Mouse (Mus musculus): ENCODE measurements at regions not wholly inside any gene's neighbourhood (a gene's known extent, or its start where the extent isn't known, plus 50 kb on each side); places are given as distances from the start of the nearest gene placed in this dataset.

GRCm38 (mm10) chrX:99340223-99340622 lies 130.8 kb downstream of the Pja1 start:
- no peak for DNase-seq (ENCODE audit: low spot score)

- no peak for DNase-seq (ENCODE audit: low spot score)
These were observed 131.8 kb downstream of the Pja1 start for GRCm38 (mm10) chrX:99339081-99339876.

GRCm38 (mm10) chrX:99336616-99337553 lies 134.2 kb downstream of the Pja1 start:
- DNase-seq (ENCODE audit: low spot score) = no peak

GRCm38 (mm10) chrX:99335886-99336589 lies 135.0 kb downstream of the Pja1 start:
- DNase-seq (ENCODE audit: low spot score) = no peak

- DNase-seq (ENCODE audit: low spot score) = no peak
These were observed 138.7 kb downstream of the Pja1 start for GRCm38 (mm10) chrX:99332457-99332770.

- DNase-seq (ENCODE audit: low spot score) = peak; percentile 12
These were observed 139.2 kb downstream of the Pja1 start for GRCm38 (mm10) chrX:99331764-99332456.

- DNase-seq (ENCODE audit: low spot score) = no peak
These were observed 140.7 kb downstream of the Pja1 start for GRCm38 (mm10) chrX:99330386-99330785.

GRCm38 (mm10) chrX:99328576-99328975 lies 142.5 kb downstream of the Pja1 start:
- DNase-seq (ENCODE audit: low spot score) = peak; percentile 17

GRCm38 (mm10) chrX:99326167-99326566 lies 144.9 kb downstream of the Pja1 start:
- DNase-seq (ENCODE audit: low spot score) = peak; percentile 62

GRCm38 (mm10) chrX:99325460-99325859 lies 145.6 kb downstream of the Pja1 start:
- peak; percentile 63 for DNase-seq (ENCODE audit: low spot score)

- peak; percentile 49 for DNase-seq (ENCODE audit: low spot score)
These were observed 146.4 kb downstream of the Pja1 start for GRCm38 (mm10) chrX:99324546-99325170.

GRCm38 (mm10) chrX:99319791-99320190 lies 151.3 kb downstream of the Pja1 start:
- no peak for DNase-seq (ENCODE audit: low spot score)

GRCm38 (mm10) chrX:99319163-99319562 lies 151.9 kb downstream of the Pja1 start:
- no peak for DNase-seq (ENCODE audit: low spot score)

GRCm38 (mm10) chrX:99318141-99318540 lies 152.9 kb downstream of the Pja1 start:
- DNase-seq (ENCODE audit: low spot score) = no peak

GRCm38 (mm10) chrX:99317736-99318135 lies 153.3 kb downstream of the Pja1 start:
- DNase-seq (ENCODE audit: low spot score) = no peak

- DNase-seq (ENCODE audit: low spot score) = peak; percentile 57
These were observed 154.5 kb downstream of the Pja1 start for GRCm38 (mm10) chrX:99316410-99317056.

GRCm38 (mm10) chrX:99299110-99299509 lies 163.2 kb downstream of the Efnb1 start:
- DNase-seq (ENCODE audit: low spot score) = no peak

- peak; percentile 59 for DNase-seq (ENCODE audit: low spot score)
These were observed 158.8 kb downstream of the Efnb1 start for GRCm38 (mm10) chrX:99294726-99295125.

GRCm38 (mm10) chrX:99293967-99294366 lies 158.0 kb downstream of the Efnb1 start:
- no peak for DNase-seq (ENCODE audit: low spot score)

GRCm38 (mm10) chrX:99292758-99293157 lies 156.8 kb downstream of the Efnb1 start:
- no peak for DNase-seq (ENCODE audit: low spot score)

GRCm38 (mm10) chrX:99291965-99292364 lies 156.0 kb downstream of the Efnb1 start:
- DNase-seq (ENCODE audit: low spot score) = no peak
